Mouse (Mus musculus): Measurements from ENCODE around the gene Dscam.

DNA sequence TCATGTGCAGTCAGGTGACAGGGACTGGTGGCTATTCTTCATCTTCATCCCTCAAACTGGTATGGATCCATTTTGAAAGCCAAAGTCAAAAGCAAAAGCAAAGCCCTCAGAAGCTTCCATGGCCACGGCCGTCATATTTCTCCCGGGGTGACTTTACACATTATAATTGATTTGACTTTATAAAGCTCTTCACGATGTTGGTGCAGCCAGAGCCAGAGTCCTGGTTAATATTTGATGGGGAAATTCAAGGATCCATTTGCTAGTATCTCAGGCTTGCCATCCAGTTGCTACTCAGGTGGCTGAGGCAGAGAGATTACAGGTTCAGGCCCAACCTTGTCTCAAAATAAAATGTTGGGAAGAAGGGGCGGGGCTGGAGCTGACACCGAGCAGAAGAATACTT, 238.3 kb downstream of the Dscam start:
- TF ChIP-seq CTCF (IDR thresholded peaks at IDR 0.05; ENCODE audit: low read depth, low read length) (no peak), POLR2A (IDR thresholded peaks at IDR 0.05; ENCODE audit: extremely low read depth, insufficient read depth, low read length) (no peak)
